Mouse (Mus musculus) duodenum, adult 2 months (tissue): Measurements from ENCODE around the gene Edn1. TPM values are rescaled to one million over a fixed set of nuclear protein-coding genes. Genes with fewer than 3 reads are reported as not detected.

Experiments used
- polyA plus RNA-seq: library from polyadenylated mRNA; depleted of rRNA; stranded (reverse); fragments of >200 nt; gene quantifications from 2 replicates; pipeline ENCODE4 v1.2.3, GENCODE M21; 2012; ENCODE audit warnings: low replicate concordance; rRNA removed

Gene Edn1
- polyA plus RNA-seq: 0.43 and 0.58 TPM in 2 replicates

GRCm38 (mm10) chr13:42301161-42301721 is at the start of gene Edn1:
TSS of gene Edn1 (plus strand) at chr13:42301476.

Other genes with a start within 250 kb of the Edn1 start
- gene Hivep1, start 249.5 kb upstream of the Edn1 start, polyA plus RNA-seq: 8.8 and 15.7 TPM in 2 replicates